Mouse (Mus musculus) hindbrain, embryonic 15.5 days (tissue): Measurements from ENCODE around the gene Neo1. TPM values are rescaled to one million over a fixed set of nuclear protein-coding genes. Genes with fewer than 3 reads are reported as not detected.

Source experiments
- ATAC-seq: fragments of 200-750 bp; cut with Nextera tagmentation; 2 replicates; pipeline ENCODE4 v1.8.0; 2017; ENCODE audit warnings: low read depth, moderate number of reproducible peaks, moderate TSS enrichment; ENCODE audit not compliant: low FRiP score
- H3K27ac ChIP-seq: fragments of 300-500 bp; sonication (generic); replicated peaks from 2 replicates; pipeline ENCODE4 v1.5.1; 2015; ENCODE audit warnings: mild to moderate bottlenecking, inconsistent platforms
- H3K27me3 ChIP-seq: fragments of 300-500 bp; sonication (generic); 2 replicates; pipeline ENCODE4 v1.6.1; 2015; ENCODE audit warnings: control low read depth, inconsistent platforms
- H3K36me3 ChIP-seq: fragments of 300-500 bp; sonication (generic); 2 replicates; pipeline ENCODE4 v1.6.1; 2015; ENCODE audit warnings: control low read depth, inconsistent platforms
- H3K4me1 ChIP-seq: fragments of 300-500 bp; sonication (generic); replicated peaks from 2 replicates; pipeline ENCODE4 v1.6.1; 2015; ENCODE audit warnings: control low read depth, inconsistent platforms
- H3K4me2 ChIP-seq: fragments of 300-500 bp; sonication (generic); 2 replicates; pipeline ENCODE4 v1.6.1; 2015; ENCODE audit warnings: moderate library complexity, mild to moderate bottlenecking, inconsistent platforms
- H3K4me3 ChIP-seq: fragments of 300-500 bp; sonication (generic); 2 replicates; pipeline ENCODE4 v1.5.1; 2015; ENCODE audit warnings: mild to moderate bottlenecking, inconsistent platforms
- H3K9ac ChIP-seq: fragments of 300-500 bp; sonication (generic); 2 replicates; pipeline ENCODE4 v1.6.1; 2015; ENCODE audit warnings: inconsistent platforms
- H3K9me3 ChIP-seq: fragments of 300-500 bp; sonication (generic); 2 replicates; pipeline ENCODE4 v1.6.1; 2016; ENCODE audit warnings: control low read depth, inconsistent platforms
- WGBS: fragments of 180-500 bp; shearing (Covaris S2); methylation state at CpG from one replicate; pipeline ENCODE4 v1.1.7; 2015; 5-methylcytosine and 5-hydroxymethylcytosine counted together
- polyA plus RNA-seq: library from polyadenylated mRNA; unstranded; fragments of >200 nt; fragmentation: Nextera tagmentation; extraction: Ambion mirVana; gene quantifications from 2 replicates; pipeline ENCODE4 v1.2.1, GENCODE M21; 2015

The Neo1 gene
- polyA plus RNA-seq: 48.2 and 49.6 TPM in 2 replicates

- H3K27ac ChIP-seq: peak within 1 kb of the TSS; percentile 99
- H3K36me3 ChIP-seq: no peaks in the 10 kb centered on the region
- H3K9me3 ChIP-seq: no peaks in the 10 kb centered on the region
- no peaks in the 10 kb centered on the region for H3K27me3 ChIP-seq
- H3K9ac ChIP-seq: peak within 1 kb of the TSS; percentile 94
- H3K4me2 ChIP-seq: peak within 1 kb of the TSS; percentile 89
- H3K4me3 ChIP-seq: peak within 1 kb of the TSS; percentile 99
- peaks cover 37% of the 10 kb centered on the region for H3K4me1 ChIP-seq
- ATAC-seq: peak; percentile 95
- under 1% methylated on average over 43 of the region's 86 CpGs for WGBS
Measured at GRCm38 (mm10) chr9:59036159-59036731, at the start of gene Neo1. Neo1 (minus strand) TSS chr9:59036441.

- Histone ChIP-seq H3K36me3 (no peaks in the 10 kb centered on the region), H3K9me3 (no peaks in the 10 kb centered on the region), H3K27ac (no peak overlapping the region), H3K27me3 (no peaks in the 10 kb centered on the region), H3K9ac (no peak overlapping the region), H3K4me1 (peaks cover 34% of the 10 kb centered on the region), H3K4me2 (no peak overlapping the region), H3K4me3 (no peak overlapping the region)
- 44% methylated on average over 4 of the region's 4 CpGs for WGBS
- ATAC-seq: no peak
Measured at GRCm38 (mm10) chr9:59075632-59076031, 39.4 kb upstream of the Neo1 start.

GRCm38 (mm10) chr9:59073887-59074286 is 37.6 kb upstream of the Neo1 start:
- no peaks in the 10 kb centered on the region for H3K9me3 ChIP-seq
- no peak overlapping the region for H3K9ac ChIP-seq
- H3K4me1 ChIP-seq: peaks cover 34% of the 10 kb centered on the region
- H3K4me3 ChIP-seq: no peak overlapping the region
- no peak overlapping the region for H3K4me2 ChIP-seq
- H3K27me3 ChIP-seq: no peaks in the 10 kb centered on the region
- 0 out of 2 replicates have a peak overlapping the region, but pooled peaks have one; percentile 17 for H3K27ac ChIP-seq
- no peak for ATAC-seq
- WGBS: 60% methylated on average over 4 of the region's 4 CpGs
- no peaks in the 10 kb centered on the region for H3K36me3 ChIP-seq

- Histone ChIP-seq H3K9ac (peak overlapping the region; percentile 18; the same call in 1 of the 2 replicates), H3K27ac (peak overlapping the region; percentile 78), H3K4me3 (peak overlapping the region; percentile 18), H3K9me3 (no peaks in the 10 kb centered on the region), H3K4me2 (peak overlapping the region; percentile 47), H3K36me3 (no peaks in the 10 kb centered on the region), H3K4me1 (peaks cover 34% of the 10 kb centered on the region), H3K27me3 (no peaks in the 10 kb centered on the region)
- peak; percentile 88 for ATAC-seq
- 18% methylated on average over 14 of the region's 14 CpGs for WGBS
Measured at GRCm38 (mm10) chr9:59072076-59072777, 36.0 kb upstream of the Neo1 start.

- H3K4me2 ChIP-seq: peak overlapping the region; percentile 47
- WGBS: 57% methylated on average over 7 of the region's 7 CpGs
Measured at GRCm38 (mm10) chr9:59071220-59071977, 35.2 kb upstream of the Neo1 start.

GRCm38 (mm10) chr9:59070216-59070615 is 34.0 kb upstream of the Neo1 start:
- H3K4me1 ChIP-seq: peaks cover 43% of the 10 kb centered on the region
- no peaks in the 10 kb centered on the region for H3K9me3 ChIP-seq
- H3K27ac ChIP-seq: no peak overlapping the region
- no peak overlapping the region for H3K4me3 ChIP-seq
- H3K4me2 ChIP-seq: no peak overlapping the region
- no peak for ATAC-seq
- H3K27me3 ChIP-seq: no peaks in the 10 kb centered on the region
- H3K36me3 ChIP-seq: no peaks in the 10 kb centered on the region
- H3K9ac ChIP-seq: no peak overlapping the region
- 88% methylated on average over 4 of the region's 4 CpGs for WGBS

More at GRCm38 (mm10) chr9:59071220-59071977, 35.2 kb upstream of the Neo1 start:
- Histone ChIP-seq H3K27ac (peak overlapping the region; percentile 78), H3K4me3 (no peak overlapping the region), H3K36me3 (no peaks in the 10 kb centered on the region), H3K4me1 (peaks cover 40% of the 10 kb centered on the region), H3K9ac (no peak overlapping the region), H3K27me3 (no peaks in the 10 kb centered on the region), H3K9me3 (no peaks in the 10 kb centered on the region)
- no peak for ATAC-seq

GRCm38 (mm10) chr9:59065616-59066301 is 29.5 kb upstream of the Neo1 start:
- Histone ChIP-seq H3K4me1 (peaks cover 9% of the 10 kb centered on the region; the same call in 1 of the 2 replicates), H3K4me2 (no peak overlapping the region), H3K4me3 (no peak overlapping the region), H3K9ac (no peak overlapping the region), H3K27me3 (no peaks in the 10 kb centered on the region), H3K9me3 (no peaks in the 10 kb centered on the region), H3K27ac (no peak overlapping the region), H3K36me3 (no peaks in the 10 kb centered on the region)
- WGBS: 58% methylated on average over 6 of the region's 6 CpGs
- no peak for ATAC-seq

GRCm38 (mm10) chr9:59062409-59062808 is 26.2 kb upstream of the Neo1 start:
- ATAC-seq: no peak
- no peaks in the 10 kb centered on the region for H3K27me3 ChIP-seq
- WGBS: 69% methylated on average over 4 of the region's 4 CpGs
- no peak overlapping the region for H3K9ac ChIP-seq
- no peak overlapping the region for H3K27ac ChIP-seq
- H3K4me1 ChIP-seq: 0 out of 2 replicates have a peak, but pooled peaks cover 8% of the 10 kb centered on the region
- no peak overlapping the region for H3K4me3 ChIP-seq
- H3K9me3 ChIP-seq: no peaks in the 10 kb centered on the region
- no peaks in the 10 kb centered on the region for H3K36me3 ChIP-seq
- no peak overlapping the region for H3K4me2 ChIP-seq

- H3K27ac ChIP-seq: no peak overlapping the region
- no peaks in the 10 kb centered on the region for H3K4me1 ChIP-seq
- H3K4me3 ChIP-seq: no peak overlapping the region
- no peaks in the 10 kb centered on the region for H3K9me3 ChIP-seq
- no peak overlapping the region for H3K9ac ChIP-seq
- no peaks in the 10 kb centered on the region for H3K36me3 ChIP-seq
- ATAC-seq: no peak
- H3K4me2 ChIP-seq: no peak overlapping the region
- WGBS: 67% methylated on average over 9 of the region's 9 CpGs
- no peaks in the 10 kb centered on the region for H3K27me3 ChIP-seq
Measured at GRCm38 (mm10) chr9:59060026-59060605, 23.9 kb upstream of the Neo1 start.

GRCm38 (mm10) chr9:59059158-59059557 is 22.9 kb upstream of the Neo1 start:
- no peak for ATAC-seq
- no peak overlapping the region for H3K4me3 ChIP-seq
- H3K27ac ChIP-seq: no peak overlapping the region
- no peaks in the 10 kb centered on the region for H3K9me3 ChIP-seq
- WGBS: 71% methylated on average over 6 of the region's 6 CpGs
- no peak overlapping the region for H3K4me2 ChIP-seq
- H3K9ac ChIP-seq: no peak overlapping the region
- H3K4me1 ChIP-seq: no peaks in the 10 kb centered on the region
- H3K27me3 ChIP-seq: no peaks in the 10 kb centered on the region
- no peaks in the 10 kb centered on the region for H3K36me3 ChIP-seq

- no peak overlapping the region for H3K4me3 ChIP-seq
- H3K27ac ChIP-seq: no peak overlapping the region
- no peak overlapping the region for H3K4me2 ChIP-seq
- no peaks in the 10 kb centered on the region for H3K27me3 ChIP-seq
- no peaks in the 10 kb centered on the region for H3K4me1 ChIP-seq
- WGBS: 83% methylated on average over 6 of the region's 6 CpGs
- H3K9ac ChIP-seq: no peak overlapping the region
- ATAC-seq: no peak
- H3K36me3 ChIP-seq: no peaks in the 10 kb centered on the region
- no peaks in the 10 kb centered on the region for H3K9me3 ChIP-seq
Measured at GRCm38 (mm10) chr9:59058060-59058459, 21.8 kb upstream of the Neo1 start.
